Mouse (Mus musculus) layer of hippocampus, adult 9-11 months (tissue): ENCODE results near the gene Mdga2.

Experiments
- DNase-seq: peaks from one replicate; pipeline ENCODE4 v3.0.0; 2022

Mdga2 gene

GRCm38 (mm10) chr12:66648605-66649552 is 573.5 kb downstream of the Mdga2 start:
- no peak for DNase-seq

GRCm38 (mm10) chr12:66640408-66640807 is 581.9 kb downstream of the Mdga2 start:
- peak; percentile 78 for DNase-seq

GRCm38 (mm10) chr12:66619944-66620343 is 602.4 kb downstream of the Mdga2 start:
- DNase-seq = peak; percentile 9

- DNase-seq = peak; percentile 30
Observed at GRCm38 (mm10) chr12:66591617-66592230, 630.6 kb downstream of the Mdga2 start.

- no peak for DNase-seq
Observed at GRCm38 (mm10) chr12:66565396-66565795, 657.0 kb downstream of the Mdga2 start.

GRCm38 (mm10) chr12:66556846-66557245 is 665.5 kb downstream of the Mdga2 start:
- DNase-seq = no peak

- DNase-seq = no peak
Observed at GRCm38 (mm10) chr12:66556178-66556820, 666.0 kb downstream of the Mdga2 start.

GRCm38 (mm10) chr12:66524973-66525372 is 697.4 kb downstream of the Mdga2 start:
- no peak for DNase-seq

GRCm38 (mm10) chr12:66499258-66499657 is 723.1 kb downstream of the Mdga2 start:
- DNase-seq = no peak

GRCm38 (mm10) chr12:66470868-66471267 is 751.5 kb downstream of the Mdga2 start:
- peak; percentile 18 for DNase-seq

GRCm38 (mm10) chr12:66470243-66470863 is 752.0 kb downstream of the Mdga2 start:
- no peak for DNase-seq

- DNase-seq = no peak
Observed at GRCm38 (mm10) chr12:66465516-66465915, 756.8 kb downstream of the Mdga2 start.

- DNase-seq = no peak
Observed at GRCm38 (mm10) chr12:66443340-66443739, 779.0 kb downstream of the Mdga2 start.
